Mouse (Mus musculus) layer of hippocampus, postnatal 36 days (tissue): ENCODE data around the gene Slc39a9. TPM values are rescaled to one million over a fixed set of nuclear protein-coding genes. Genes with fewer than 3 reads are reported as not detected.

ENCODE experiments used
- DNase-seq, 2 experiments: peaks; one replicate each; pipeline ENCODE4 v3.0.0; 2022
- total RNA-seq, 2 experiments: library from RNA; stranded (reverse); gene quantifications; 2 replicates each; pipeline ENCODE4 v1.2.3; 2021

Gene Slc39a9
- total RNA-seq, 2 experiments from 2014 or later: 36.5 to 40.7 TPM

GRCm38 (mm10) chr12:80719141-80719540 is 75.5 kb downstream of the Slc39a9 start:
- DNase-seq: no peak

GRCm38 (mm10) chr12:80720507-80720906 is 76.8 kb downstream of the Slc39a9 start:
- no peak for DNase-seq

DNA sequence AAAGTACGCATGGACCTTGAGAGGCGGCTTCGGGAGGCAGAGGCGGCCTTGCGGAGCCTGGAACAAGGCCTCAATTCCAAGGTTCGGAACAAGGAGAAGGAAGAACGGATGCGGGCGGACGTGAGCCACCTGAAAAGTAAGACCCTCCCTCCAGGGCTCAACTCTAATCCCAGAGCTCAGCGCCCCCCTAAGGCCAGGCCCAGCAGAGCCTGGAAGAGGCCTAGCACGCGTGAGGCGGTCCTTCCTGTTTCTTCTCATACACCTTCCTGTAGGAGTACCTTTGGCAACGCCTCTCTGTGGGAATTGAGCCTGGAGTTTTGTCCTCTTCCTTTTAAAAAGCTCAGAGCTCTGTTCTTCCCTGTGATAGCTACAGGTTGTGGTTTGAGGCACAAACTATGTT is 77.8 kb downstream of the Slc39a9 start:
- no peak for DNase-seq

GRCm38 (mm10) chr12:80724853-80725559 is 81.3 kb downstream of the Slc39a9 start:
- DNase-seq: peak; percentile 81 to 83

- no peak for DNase-seq
Measured at GRCm38 (mm10) chr12:80728207-80728606, 84.5 kb downstream of the Slc39a9 start.

GRCm38 (mm10) chr12:80728814-80729213 is 85.1 kb downstream of the Slc39a9 start:
- no peak for DNase-seq

DNA sequence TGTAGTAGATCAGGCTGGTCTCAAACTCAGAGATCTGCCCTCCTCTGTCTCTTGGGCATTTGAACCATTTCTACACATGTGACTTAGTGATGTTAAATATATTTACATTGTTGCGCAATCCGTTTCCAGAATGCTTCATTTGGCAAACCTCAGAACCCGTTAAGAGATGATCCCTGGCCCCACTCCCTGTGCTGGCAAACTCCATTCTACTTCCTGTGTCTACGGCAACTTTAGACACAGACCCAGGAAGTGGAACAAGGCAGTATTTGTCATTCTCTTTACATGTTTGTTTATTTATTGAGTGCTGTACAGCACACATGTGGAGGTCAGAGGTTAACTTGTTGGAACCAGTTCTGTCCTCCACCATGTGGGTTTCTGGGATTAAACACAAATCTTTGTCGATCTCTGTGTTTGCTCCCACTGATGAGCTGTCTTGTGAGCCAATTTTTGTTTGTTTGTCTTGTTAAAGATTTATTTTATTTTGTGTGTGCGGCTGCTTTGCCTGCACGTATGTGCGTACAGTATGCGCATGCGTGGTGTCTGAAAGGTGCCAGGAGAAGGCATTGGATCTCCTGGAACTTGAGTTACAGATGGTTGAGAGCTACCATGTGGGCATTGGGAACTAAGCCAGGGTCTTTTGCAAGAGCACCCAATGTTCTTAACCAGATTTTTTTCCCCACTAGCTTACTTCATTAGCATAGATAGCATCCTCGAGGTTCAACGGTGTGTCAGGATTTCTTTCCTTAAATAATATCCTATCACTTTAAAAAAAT is 86.3 kb downstream of the Slc39a9 start:
- peak; percentile 40 to 58 for DNase-seq

DNA sequence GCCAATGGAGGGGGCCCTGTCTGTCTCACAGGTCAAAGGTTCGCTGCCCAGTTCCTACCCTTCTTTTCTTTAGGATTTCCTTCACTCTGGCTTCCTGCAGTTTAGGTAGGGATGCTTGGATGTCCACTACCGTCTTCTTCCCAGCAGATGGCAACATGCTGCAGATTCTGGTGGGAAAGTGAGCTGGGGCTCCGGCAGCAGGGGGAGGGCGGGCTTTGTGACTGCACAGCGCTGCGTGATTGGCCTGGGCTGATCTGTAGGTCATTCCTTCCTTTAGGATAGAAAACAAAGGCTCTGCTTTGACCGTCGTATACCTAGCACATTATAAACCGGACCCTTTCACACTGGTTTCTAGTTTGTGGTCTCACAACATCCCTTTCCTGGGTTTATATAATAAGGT is 86.9 kb downstream of the Slc39a9 start:
- DNase-seq: peak; percentile 58 to 59

Other genes starting within 250 kb of the Slc39a9 start
- 10 to 100 TPM; 68.5 to 74.0 TPM for gene Dcaf5, start 207.3 kb upstream of the Slc39a9 start, total RNA-seq
- 100 to 1,000 TPM; 114 to 126 TPM for gene Exd2, start 180.8 kb upstream of the Slc39a9 start, total RNA-seq
- gene Galnt16, start 125.6 kb upstream of the Slc39a9 start, total RNA-seq: 100 to 1,000 TPM; 163 to 165 TPM
- gene Erh, start 458 bp downstream of the Slc39a9 start, total RNA-seq: 10 to 100 TPM; 34.9 to 43.7 TPM
- 1 to 10 TPM; 6.9 to 7.8 TPM for gene Plekhd1, start 48.7 kb downstream of the Slc39a9 start, total RNA-seq
- 10 to 100 TPM; 16.5 to 18.6 TPM for gene Ccdc177, start 116.8 kb downstream of the Slc39a9 start, total RNA-seq
- gene Susd6, start 146.6 kb downstream of the Slc39a9 start, total RNA-seq: 10 to 100 TPM; 66.7 to 70.2 TPM